Mouse (Mus musculus) small intestine, adult 2 months (tissue): Measurements from ENCODE around the gene Kdm2b. TPM values are rescaled to one million over a fixed set of nuclear protein-coding genes. Genes with fewer than 3 reads are reported as not detected.

Source experiments
- H3K27ac ChIP-seq: fragments of 200-500 bp; 2 replicates; pipeline ENCODE4 v1.5.1; 2012; ENCODE audit warnings: low read depth, low read length, control low read depth, inconsistent platforms; ENCODE audit not compliant: insufficient read depth
- H3K27me3 ChIP-seq: fragments of 200-500 bp; 2 replicates; pipeline ENCODE4 v1.6.1; 2012; ENCODE audit warnings: mild to moderate bottlenecking, moderate library complexity, low read length, inconsistent platforms; ENCODE audit not compliant: control insufficient read depth, insufficient read depth
- H3K36me3 ChIP-seq: fragments of 200-500 bp; 2 replicates; pipeline ENCODE4 v1.6.1; 2012; ENCODE audit warnings: mild to moderate bottlenecking, low read length, control low read depth, inconsistent platforms; ENCODE audit not compliant: control insufficient read depth, insufficient read depth
- H3K4me1 ChIP-seq: fragments of 200-500 bp; 2 replicates; pipeline ENCODE4 v1.6.1; 2012; ENCODE audit warnings: low read length, inconsistent platforms, mixed read lengths; ENCODE audit not compliant: control insufficient read depth, insufficient read depth, insufficient read length
- H3K4me3 ChIP-seq: fragments of 200-500 bp; 2 replicates; pipeline ENCODE4 v1.5.1; 2012; ENCODE audit warnings: low read depth, mild to moderate bottlenecking, control low read depth, inconsistent platforms, low read length, moderate library complexity
- CTCF ChIP-seq: fragments of 200-500 bp; IDR thresholded peaks from 2 replicates; pipeline ENCODE4 v1.5.1; 2012; ENCODE audit warnings: low read depth, mild to moderate bottlenecking, control low read depth, inconsistent platforms, low read length, moderate library complexity, mixed read lengths; ENCODE audit not compliant: insufficient replicate concordance, insufficient read length; ENCODE audit errors: extremely low read depth
- POLR2A ChIP-seq: fragments of 200-500 bp; IDR thresholded peaks from 2 replicates; pipeline ENCODE4 v1.6.1; 2012; ENCODE audit warnings: low read depth, mild to moderate bottlenecking, control low read depth, inconsistent platforms, low read length, moderate library complexity
- WGBS: fragments of 180-500 bp; shearing (Covaris S2); methylation state at CpG from one replicate; pipeline ENCODE4 v1.1.7; 2018; 5-methylcytosine and 5-hydroxymethylcytosine counted together
- polyA plus RNA-seq: library from polyadenylated mRNA; depleted of rRNA; stranded (reverse); fragments of >200 nt; gene quantifications from 2 replicates; pipeline ENCODE4 v1.2.3, GENCODE M21; 2012; rRNA removed

Kdm2b gene
- polyA plus RNA-seq = 8.6 and 12.0 TPM in 2 replicates

DNA sequence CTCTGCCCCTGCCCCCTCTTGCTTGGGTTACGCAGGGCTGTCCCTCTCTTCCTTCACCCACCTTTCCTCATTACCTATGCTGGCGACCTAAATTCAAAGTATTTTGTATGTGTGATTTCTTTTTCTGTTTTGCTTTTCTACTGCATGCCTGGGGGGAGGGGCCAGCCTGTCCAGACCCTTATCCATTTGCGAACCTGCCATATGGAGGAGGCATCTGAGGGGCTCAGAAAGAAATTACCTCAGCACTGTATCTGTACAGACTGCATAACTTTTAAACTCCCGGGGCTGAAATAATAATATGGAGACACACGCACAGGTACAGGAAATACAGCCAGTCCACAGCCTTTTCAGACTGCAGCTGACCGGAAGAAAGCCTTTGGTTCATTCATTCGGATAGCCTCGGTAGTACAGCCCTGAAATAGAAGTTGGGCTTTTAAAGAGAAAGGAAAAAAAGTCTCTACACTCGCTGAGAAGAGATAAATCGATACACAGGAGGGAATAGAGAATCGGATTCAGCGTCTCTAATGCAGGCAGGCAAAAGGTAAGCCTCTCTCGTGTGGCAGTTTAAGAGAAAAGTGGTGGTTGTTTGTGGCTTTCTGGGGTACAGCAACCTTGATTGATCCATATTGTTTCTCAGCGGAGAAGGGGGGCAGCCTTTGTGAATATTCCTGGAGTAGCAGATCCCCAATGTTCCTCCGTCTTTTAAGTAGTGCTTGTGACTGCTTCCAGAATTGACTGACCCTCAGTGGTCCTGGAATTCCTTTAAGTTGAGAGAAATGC lies at the start of gene Kdm2b:
TSS of gene Kdm2b (minus strand) at position 273 of the 780 bp plus-strand sequence.
- TF ChIP-seq CTCF (no peak), POLR2A (no peak)
- H3K36me3 ChIP-seq = no peaks in the 10 kb centered on the region
- H3K27me3 ChIP-seq = no peaks in the 10 kb centered on the region
- WGBS = 8% methylated on average over 15 of the region's 15 CpGs
- peak within 1 kb of the TSS; percentile 68 for H3K27ac ChIP-seq
- H3K4me1 ChIP-seq = peaks cover 8% of the 10 kb centered on the region
- H3K4me3 ChIP-seq = peak within 1 kb of the TSS; percentile 92

DNA sequence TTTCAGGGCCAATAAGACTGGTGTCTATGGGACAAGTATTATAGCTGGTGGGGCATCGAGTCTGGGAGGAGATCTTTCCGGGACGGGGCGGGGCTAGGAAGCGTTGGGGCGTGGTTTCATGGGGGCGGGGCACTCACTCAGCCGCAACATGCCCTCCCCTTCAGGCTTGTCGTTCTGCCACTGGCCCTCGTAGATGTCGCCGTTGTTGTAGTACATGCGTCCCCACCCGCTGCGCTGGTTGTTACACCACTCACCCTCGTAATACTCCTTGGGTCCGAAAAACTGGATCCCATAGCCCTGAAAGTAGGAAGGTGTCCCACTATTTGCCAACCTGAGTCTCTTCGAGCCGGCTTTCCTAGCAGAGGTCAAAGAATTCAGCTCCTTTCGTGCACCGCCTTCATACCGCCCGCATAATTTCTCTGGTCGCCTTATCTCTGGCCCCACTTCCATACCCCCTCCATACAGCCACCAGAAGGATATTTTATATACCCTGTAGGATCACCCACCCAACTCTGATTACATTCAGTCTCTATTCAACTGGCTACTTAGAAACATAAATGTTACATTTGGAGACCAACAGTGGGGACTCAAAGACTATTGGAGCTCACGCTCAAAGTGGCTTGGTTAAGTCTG lies 49.6 kb upstream of the Kdm2b start:
- peaks cover 24% of the 10 kb centered on the region for H3K4me1 ChIP-seq
- TF ChIP-seq POLR2A = peak; percentile 40; the same call in 1 of the 2 replicates
- TF ChIP-seq CTCF = no peak

GRCm38 (mm10) chr5:123038115-123038514 lies 48.5 kb upstream of the Kdm2b start:
- no peaks in the 10 kb centered on the region for H3K27me3 ChIP-seq
- no peaks in the 10 kb centered on the region for H3K36me3 ChIP-seq
- peaks cover 27% of the 10 kb centered on the region for H3K4me1 ChIP-seq
- H3K27ac ChIP-seq = no peak overlapping the region
- WGBS = 86% methylated on average over 5 of the region's 5 CpGs
- TF ChIP-seq POLR2A (no peak), CTCF (no peak)
- no peak overlapping the region for H3K4me3 ChIP-seq

More for the DNA sequence above, 49.6 kb upstream of the Kdm2b start:
- WGBS = 2% methylated on average over 25 of the region's 25 CpGs
- H3K27me3 ChIP-seq = no peaks in the 10 kb centered on the region
- peak overlapping the region; percentile 28 for H3K27ac ChIP-seq
- no peaks in the 10 kb centered on the region for H3K36me3 ChIP-seq
- H3K4me3 ChIP-seq = peak overlapping the region; percentile 57

- TF ChIP-seq CTCF = no peak
- TF ChIP-seq POLR2A = no peak
- H3K27ac ChIP-seq = peak overlapping the region; percentile 77
- 6% methylated on average over 6 of the region's 6 CpGs for WGBS
Observed at GRCm38 (mm10) chr5:123035564-123035963, 45.9 kb upstream of the Kdm2b start.

GRCm38 (mm10) chr5:123035089-123035488 lies 45.5 kb upstream of the Kdm2b start:
- Histone ChIP-seq H3K27ac (peak overlapping the region; percentile 77), H3K4me3 (no peak overlapping the region), H3K36me3 (peaks cover 7% of the 10 kb centered on the region; the same call in 1 of the 2 replicates), H3K27me3 (no peaks in the 10 kb centered on the region), H3K4me1 (peaks cover 27% of the 10 kb centered on the region)
- TF ChIP-seq POLR2A (no peak), CTCF (no peak)
- WGBS = 38% methylated on average over 4 of the region's 4 CpGs

More at GRCm38 (mm10) chr5:123035564-123035963, 45.9 kb upstream of the Kdm2b start:
- peaks cover 4% of the 10 kb centered on the region; the same call in 1 of the 2 replicates for H3K36me3 ChIP-seq
- H3K4me3 ChIP-seq = no peak overlapping the region
- H3K27me3 ChIP-seq = no peaks in the 10 kb centered on the region
- peaks cover 27% of the 10 kb centered on the region for H3K4me1 ChIP-seq

GRCm38 (mm10) chr5:123033646-123034160 lies 44.1 kb upstream of the Kdm2b start:
- 70% methylated on average over 7 of the region's 7 CpGs for WGBS
- no peak overlapping the region for H3K27ac ChIP-seq
- TF ChIP-seq POLR2A (no peak), CTCF (no peak)
- no peak overlapping the region for H3K4me3 ChIP-seq
- peaks cover 15% of the 10 kb centered on the region for H3K36me3 ChIP-seq
- peaks cover 22% of the 10 kb centered on the region for H3K4me1 ChIP-seq
- no peaks in the 10 kb centered on the region for H3K27me3 ChIP-seq

GRCm38 (mm10) chr5:123031312-123031711 lies 41.7 kb upstream of the Kdm2b start:
- no peak for TF ChIP-seq POLR2A
- WGBS = 95% methylated on average over 3 of the region's 3 CpGs
- Histone ChIP-seq H3K4me3 (no peak overlapping the region), H3K36me3 (peaks cover 15% of the 10 kb centered on the region), H3K4me1 (peaks cover 29% of the 10 kb centered on the region), H3K27me3 (no peaks in the 10 kb centered on the region), H3K27ac (no peak overlapping the region)
